Mouse (Mus musculus) thymus, postnatal 14 days (tissue): ENCODE data around the gene Gnpnat1.
A peak's percentile ranks its signal among the peaks of the same experiment; 100 is the strongest.

Experiments
- DNase-seq: peaks from one replicate; pipeline ENCODE4 v3.0.0; 2021

Gene Gnpnat1

DNA sequence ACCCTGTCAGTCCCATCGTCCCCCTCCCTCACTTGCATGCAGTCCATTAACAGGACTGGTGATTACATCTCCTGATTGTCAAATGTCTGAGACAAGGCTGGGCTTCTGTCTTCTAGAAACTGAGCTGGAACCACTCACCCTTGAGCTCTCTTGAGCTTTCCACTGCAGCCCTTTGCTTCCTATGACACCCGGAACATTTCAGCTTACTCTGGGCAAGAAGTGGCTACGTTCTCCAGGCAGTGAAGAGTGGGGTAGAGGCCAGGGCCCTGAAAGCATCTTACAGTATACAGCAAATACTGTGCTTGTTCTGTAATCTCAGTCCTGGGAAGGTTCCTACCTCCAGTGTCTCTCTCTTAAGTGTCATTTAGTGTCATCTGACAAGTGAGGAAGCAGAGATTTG lies 15.5 kb downstream of the Gnpnat1 start:
- DNase-seq = no peak

DNA sequence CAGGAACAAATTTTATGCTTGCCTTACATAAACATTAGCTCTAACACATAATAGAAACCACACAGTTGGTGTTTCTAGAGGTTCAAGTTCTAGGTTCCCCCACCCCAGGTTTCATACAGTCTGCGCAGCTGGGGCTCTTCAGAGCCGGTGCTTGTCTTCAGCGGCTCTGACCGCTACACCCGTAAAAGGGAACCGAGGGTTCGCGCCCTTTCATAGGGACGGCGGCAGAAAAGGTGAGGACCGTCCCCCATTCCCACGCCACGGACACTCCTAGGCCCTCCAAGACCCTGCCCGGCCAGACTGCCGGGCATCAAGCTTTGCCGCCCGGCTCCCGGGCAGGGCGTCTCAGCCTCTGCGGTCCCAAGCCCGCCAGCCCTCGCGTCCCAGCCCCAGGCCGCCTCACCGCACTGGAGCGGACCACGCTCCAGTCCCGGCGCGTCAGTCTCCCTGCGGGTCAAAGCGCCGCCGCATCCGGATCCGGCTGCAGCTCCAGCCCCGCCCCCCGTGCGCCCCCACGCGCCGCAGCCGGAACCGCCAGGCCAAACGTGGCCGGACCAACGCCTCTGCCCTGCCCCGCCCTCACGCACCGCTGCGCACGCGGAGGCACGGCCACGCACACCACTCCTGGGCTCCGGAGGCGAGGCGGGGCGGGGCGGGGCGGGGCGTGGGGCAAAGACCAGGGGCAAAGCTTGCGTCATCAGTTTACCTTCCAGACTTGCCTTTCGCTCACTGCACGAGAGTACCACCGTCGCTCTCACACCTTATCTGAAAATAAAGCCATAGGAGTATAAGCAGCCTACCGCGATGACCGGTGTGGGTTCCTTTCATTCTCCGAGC lies 16.1 kb downstream of the Gnpnat1 start:
- DNase-seq = peak; percentile 87

DNA sequence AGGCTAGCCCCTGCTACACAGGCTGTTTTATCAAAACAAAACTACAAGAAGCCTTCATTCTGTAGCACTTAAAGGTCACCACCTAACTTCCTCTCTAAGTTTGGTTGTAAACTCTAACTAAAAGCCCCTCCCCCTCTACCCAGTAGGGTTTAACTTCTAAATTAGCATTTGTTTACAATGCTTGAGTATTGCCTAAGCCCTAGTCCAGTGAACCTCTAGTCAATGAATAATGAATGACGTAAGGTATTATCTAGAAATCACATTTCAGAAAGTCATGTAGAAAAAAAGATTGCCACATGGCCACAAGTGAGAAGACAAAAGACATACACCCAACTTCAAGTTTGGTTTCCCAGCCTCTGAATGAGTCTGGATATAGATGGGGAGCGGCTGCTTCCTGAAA lies 17.2 kb downstream of the Gnpnat1 start:
- DNase-seq = no peak

DNA sequence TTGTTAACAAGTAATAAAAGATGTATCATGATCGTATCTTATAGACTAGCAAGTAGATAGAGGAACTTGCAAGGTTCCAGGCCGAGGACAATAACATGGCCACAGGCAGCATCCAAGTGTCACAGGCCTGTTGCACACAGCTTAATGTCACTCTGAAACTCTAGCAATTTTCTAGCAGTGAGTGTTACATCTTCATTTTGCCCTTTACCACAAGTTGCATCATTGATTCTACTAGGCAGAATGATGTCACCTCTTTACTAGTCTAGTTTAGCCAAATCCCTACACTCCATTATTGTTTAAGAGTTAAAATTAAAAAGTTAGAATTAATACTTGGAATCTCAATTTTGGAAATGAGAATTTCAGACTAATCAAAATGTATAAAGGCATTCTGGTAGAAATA lies 19.1 kb downstream of the Gnpnat1 start:
- no peak for DNase-seq

DNA sequence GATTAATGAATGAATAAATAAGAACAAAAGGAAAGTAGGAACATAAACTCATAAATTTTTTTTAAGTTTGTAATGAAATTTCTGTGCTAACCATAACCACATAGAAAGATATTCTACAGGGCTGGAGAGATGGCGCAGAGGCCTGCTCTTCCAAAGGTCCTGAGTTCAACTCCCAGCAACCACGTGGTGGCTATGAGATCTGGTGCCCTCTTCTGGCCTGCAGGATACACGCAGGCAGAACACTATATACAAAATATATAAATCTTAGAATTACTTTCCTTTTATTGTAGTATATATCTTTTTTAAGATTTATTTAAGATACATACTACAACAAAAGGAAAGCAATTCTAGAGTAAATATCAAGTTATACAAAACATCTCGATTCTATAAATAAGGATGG lies 21.8 kb downstream of the Gnpnat1 start:
- DNase-seq = peak; percentile 10

- DNase-seq = no peak
Observed at GRCm38 (mm10) chr14:45380756-45381155, 24.0 kb downstream of the Gnpnat1 start.

GRCm38 (mm10) chr14:45378771-45379170 lies 25.9 kb downstream of the Gnpnat1 start:
- DNase-seq = no peak

- no peak for DNase-seq
Observed at GRCm38 (mm10) chr14:45365196-45365587, 39.5 kb downstream of the Gnpnat1 start.

DNA sequence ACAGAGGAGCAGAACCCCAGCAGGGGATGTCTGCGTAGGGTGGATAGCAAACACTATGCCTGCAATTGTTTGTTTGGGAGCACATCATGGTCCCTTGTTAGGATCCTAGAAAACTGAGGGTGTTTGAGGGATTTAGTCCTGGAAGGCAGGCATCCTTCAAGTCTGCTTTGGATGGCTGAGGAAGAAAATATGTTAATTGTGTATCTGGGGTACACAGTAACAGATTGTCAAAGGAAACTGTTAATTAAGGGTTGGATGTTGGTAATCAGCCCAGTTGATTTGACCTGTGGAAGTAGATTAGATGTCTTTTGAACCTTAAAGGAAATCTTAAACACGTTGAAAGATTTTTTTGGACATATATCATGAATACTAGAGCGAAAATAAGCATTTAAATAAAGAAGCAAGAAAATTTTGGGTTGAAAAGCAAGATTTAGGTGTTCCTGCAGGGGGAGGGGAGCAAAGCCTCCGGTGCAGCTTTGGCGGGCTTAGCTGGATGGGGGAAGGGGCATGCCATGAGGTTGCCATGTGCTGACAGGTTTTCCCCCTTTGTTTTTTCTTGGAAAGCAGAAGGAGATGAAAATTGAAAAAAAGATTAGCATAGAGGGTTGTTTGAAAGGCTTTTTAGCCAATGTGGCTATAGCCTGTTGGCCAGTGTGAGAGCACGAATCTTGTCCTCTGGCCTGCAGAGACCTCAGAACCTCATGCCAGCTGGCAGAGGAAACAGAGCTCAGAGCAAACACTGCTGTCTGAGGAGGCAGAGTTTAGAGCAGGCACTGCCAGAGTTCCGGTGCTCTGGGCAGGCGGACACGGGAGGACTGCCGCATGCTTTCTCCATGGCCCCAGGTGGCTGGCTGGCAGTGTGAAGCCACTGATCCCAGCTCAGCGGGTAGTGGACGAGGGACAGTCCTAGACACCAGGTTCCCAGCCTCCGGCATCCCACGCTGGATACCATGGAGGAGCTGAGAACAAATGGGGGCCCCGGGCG lies 40.2 kb downstream of the Gnpnat1 start:
- no peak for DNase-seq

GRCm38 (mm10) chr14:45350931-45351859 lies 53.5 kb downstream of the Gnpnat1 start, which contains the start of gene Styx:
Gene Styx (plus strand): TSS chr14:45351093.
- peak; percentile 97 for DNase-seq

- DNase-seq = peak; percentile 91
Observed at GRCm38 (mm10) chr14:45329589-45330181, 75.0 kb downstream of the Gnpnat1 start, which contains the start of gene Psmc6. Gene Psmc6 (plus strand): TSS chr14:45329788.

DNA sequence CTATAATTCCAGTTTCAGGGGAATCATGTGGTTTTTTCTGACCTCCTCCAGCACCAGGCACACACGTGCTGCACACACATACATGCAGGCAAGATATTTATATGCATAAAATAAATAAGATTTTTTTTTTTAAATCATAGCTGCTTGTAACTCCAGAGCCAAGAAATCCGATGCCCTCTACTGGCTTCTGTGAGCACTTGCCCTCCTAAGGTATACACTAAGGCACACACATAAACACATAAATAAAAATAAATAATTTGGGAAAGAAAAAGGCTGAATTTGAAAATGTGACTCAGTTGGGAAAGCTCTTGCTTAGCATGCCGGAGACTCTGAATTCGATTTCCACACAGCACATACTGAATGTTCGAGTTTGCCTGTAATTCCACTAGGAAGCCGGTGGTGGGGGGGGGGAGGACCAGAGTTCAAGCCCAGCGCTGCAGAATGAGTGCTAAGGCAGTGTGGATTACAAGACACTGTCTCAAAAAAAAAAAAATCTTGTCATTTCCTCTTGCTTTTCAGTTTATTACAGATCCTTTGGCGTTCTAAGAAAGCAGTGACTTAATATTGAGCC lies 75.6 kb downstream of the Gnpnat1 start:
- DNase-seq = no peak

- peak; percentile 27 for DNase-seq
Observed at GRCm38 (mm10) chr14:45328072-45328713, 76.5 kb downstream of the Gnpnat1 start.
